8 mouse cellular contexts compared by ENCODE assay signal in genomic region chr11:61683907-61684731, GRCm38 (mm10). TPM values are rescaled to one million over a fixed set of nuclear protein-coding genes. Genes with fewer than 3 reads are reported as not detected.
A peak's percentile ranks its signal among the peaks of the same experiment; 100 is the strongest.
DNase-seq lines count a peak whose midpoint lies in the region; ATAC-seq and TF ChIP-seq lines count a peak whose summit lies in the region.

Fam83g (plus strand) TSS chr11:61684091.

- TF ChIP-seq CTCF in gastrocnemius, adult 2 months (IDR thresholded peaks at IDR 0.05), result no peak
- TF ChIP-seq CTCF in hindbrain, postnatal 0 days (IDR thresholded peaks at IDR 0.05; ENCODE audit: low read depth), result no peak

- H3K9ac ChIP-seq in hindbrain, postnatal 0 days (replicated peaks; ENCODE audit: low read length), result no peak within 1 kb of the TSS
- H3K9ac ChIP-seq in liver, embryonic 12.5 days, result peak within 1 kb of the TSS; percentile 82

- intact Hi-C loops in gastrocnemius, adult 2 months (cut with DNase I), result no loop called here
- intact Hi-C loops in left cerebral cortex, postnatal 36 days (cut with DNase I), result no loop called here

- peak; percentile 89 to 93 for DNase-seq in B cell, adult 2 months
- DNase-seq in gastrocnemius, adult 2 months, result peak; percentile 62
- no peak for DNase-seq in hindbrain, postnatal 0 days (ENCODE audit: low spot score)
- DNase-seq in natural killer cell, adult 2 months (ENCODE audit: low spot score in 2 of 2), result peak; percentile 82 to 87
- peak; percentile 77 for DNase-seq in thymus, postnatal 0 days (ENCODE audit: low spot score)
- DNase-seq in left cerebral cortex, postnatal 36 days (ENCODE audit: low spot score in 2 of 2), result no peak

- peak within 1 kb of the TSS; percentile 65 for H3K4me3 ChIP-seq in brown adipose tissue, adult 24 weeks (ENCODE audit: insufficient read depth, low read depth, low read length)
- H3K4me3 ChIP-seq in gastrocnemius, adult 2 months, result peak within 1 kb of the TSS; percentile 72
- H3K4me3 ChIP-seq in hindbrain, postnatal 0 days (ENCODE audit: low read length), result peak within 1 kb of the TSS; percentile 33
- peak within 1 kb of the TSS; percentile 70 for H3K4me3 ChIP-seq in liver, embryonic 12.5 days

- H3K27ac ChIP-seq in brown adipose tissue, adult 24 weeks (replicated peaks; ENCODE audit: low read depth, low read length), result no peak within 1 kb of the TSS
- no peak within 1 kb of the TSS; the same call in 1 of the 2 replicates for H3K27ac ChIP-seq in gastrocnemius, adult 2 months
- H3K27ac ChIP-seq in hindbrain, postnatal 0 days, result no peak within 1 kb of the TSS
- peak within 1 kb of the TSS; percentile 83 for H3K27ac ChIP-seq in liver, embryonic 12.5 days

- H3K4me2 ChIP-seq in hindbrain, postnatal 0 days (ENCODE audit: low read depth, low read length), result peak within 1 kb of the TSS; percentile 46
- peak within 1 kb of the TSS; percentile 94 for H3K4me2 ChIP-seq in liver, embryonic 12.5 days

- 2% methylated on average over 76 of the region's 76 CpGs for WGBS in hindbrain, postnatal 0 days
- 2% methylated on average over 76 of the region's 76 CpGs for WGBS in liver, embryonic 12.5 days (ENCODE audit: insufficient replicate concordance)

- H3K9me3 ChIP-seq in hindbrain, postnatal 0 days (ENCODE audit: low read length), result no peaks in the 10 kb centered on the region
- H3K9me3 ChIP-seq in liver, embryonic 12.5 days (replicated peaks), result no peaks in the 10 kb centered on the region

- H3K4me1 ChIP-seq in brown adipose tissue, adult 24 weeks (ENCODE audit: control insufficient read depth, insufficient read depth, insufficient read length, low read length), result peaks cover 9% of the 10 kb centered on the region
- no peaks in the 10 kb centered on the region for H3K4me1 ChIP-seq in hindbrain, postnatal 0 days (ENCODE audit: insufficient read depth, low read length)
- H3K4me1 ChIP-seq in liver, embryonic 12.5 days, result peaks cover 59% of the 10 kb centered on the region

- H3K36me3 ChIP-seq in hindbrain, postnatal 0 days (ENCODE audit: insufficient read depth, low read length), result no peaks in the 10 kb centered on the region
- peaks cover 15% of the 10 kb centered on the region for H3K36me3 ChIP-seq in liver, embryonic 12.5 days

- peaks cover 24% of the 10 kb centered on the region for H3K27me3 ChIP-seq in hindbrain, postnatal 0 days (ENCODE audit: insufficient read depth, low read length)
- peaks cover 72% of the 10 kb centered on the region for H3K27me3 ChIP-seq in liver, embryonic 12.5 days (replicated peaks)

- ATAC-seq in hindbrain, postnatal 0 days, result peak; percentile 42; the same call in 1 of the 2 replicates
- peak; percentile 80 for ATAC-seq in liver, embryonic 12.5 days

RNA-seq across cellular contexts. Expression of gene Fam83g, which starts in this region (rescaled TPM):
- 0.63 and 1.1 TPM in 2 replicates for polyA plus RNA-seq in brown adipose tissue, adult 24 weeks (2012; ENCODE audit: insufficient read depth, insufficient read length, missing spikeins)
- total RNA-seq in gastrocnemius, adult 2 months (2021), result under 1 TPM; 0.28 to 0.33 TPM
- 0.11 and 0.21 TPM in 2 replicates for total RNA-seq in hindbrain, postnatal 0 days (2014; rRNA removed)
- 0.10 TPM in 2 replicates for polyA plus RNA-seq in hindbrain, postnatal 0 days (2015; fragmentation: Nextera tagmentation; extraction: Ambion mirVana)
- polyA plus RNA-seq in liver, embryonic 12.5 days (2016; fragmentation: Nextera tagmentation; extraction: Ambion mirVana), result 8.2 and 8.5 TPM in 2 replicates
- polyA plus RNA-seq in thymus, postnatal 0 days (2015; fragmentation: Nextera tagmentation; extraction: Ambion mirVana), result 5.5 and 5.6 TPM in 2 replicates
- total RNA-seq in left cerebral cortex, postnatal 36 days (2021), result under 1 TPM in 1 of 2 experiments, not detected in 1; 0.07 TPM

Comparison
In these comparisons a context has a peak if more than half of its experiments do, and no peak if none do; other contexts are left out.
1. Peak in DNase-seq and H3K4me3 ChIP-seq in gastrocnemius, adult 2 months; RNA of the gene not detected or under 1 TPM.
2. Peak in ATAC-seq, H3K4me3 ChIP-seq and H3K4me2 ChIP-seq in hindbrain, postnatal 0 days; RNA of the gene not detected or under 1 TPM.
3. DNase-seq: peak in B cell, adult 2 months (2 of 2), natural killer cell, adult 2 months (2 of 2) and thymus, postnatal 0 days (single experiment); none in hindbrain, postnatal 0 days (single experiment) and left cerebral cortex, postnatal 36 days (0 of 2).
4. Peak in every context shown above with its lines, with median percentiles within 50 percentile points of each other: H3K4me3 ChIP-seq.